ENCODE assay signal across 11 mouse cellular contexts in genomic region chr10:43739718-43740117, GRCm38 (mm10).
DNase-seq lines count a peak whose midpoint lies in the region; ATAC-seq and TF ChIP-seq lines count a peak whose summit lies in the region.
"Had no signal": no experiment of that assay in that cellular context is flagged by ENCODE, and none has a peak within 500 bp of the region (broad histone marks: within the 10 kb centered on the region; RNA-seq: fewer than 3 reads in every experiment).

No protein-coding gene starts in this region.

- peak overlapping the region; percentile 28; the same call in 1 of the 2 replicates for H3K4me2 ChIP-seq in embryonic facial prominence, embryonic 14.5 days (ENCODE audit: low read depth, low read length)
- no peak overlapping the region for H3K4me2 ChIP-seq in hindbrain, postnatal 0 days (ENCODE audit: low read depth, low read length)
- H3K4me2 ChIP-seq: liver, embryonic 13.5 days had no signal

- DNase-seq in layer of hippocampus, adult 2 months (ENCODE audit: low spot score in 2 of 2): no peak
- DNase-seq in layer of hippocampus, postnatal 36 days: no peak
- no peak for DNase-seq in embryonic facial prominence, embryonic 14.5 days (ENCODE audit: low spot score)
- DNase-seq in hindbrain, postnatal 0 days (ENCODE audit: low spot score): no peak
- peak; percentile 25 to 49 for DNase-seq in thymus, adult 18-20 months
- DNase-seq in spleen, postnatal 10 days (ENCODE audit: low spot score in 2 of 2): no peak
- DNase-seq in right cerebral cortex, adult 2 months (ENCODE audit: low spot score in 2 of 2): no peak
- DNase-seq: kidney, adult 11 months; liver, embryonic 13.5 days had no signal

- WGBS in embryonic facial prominence, embryonic 14.5 days: 36% methylated on average over 7 of the region's 8 CpGs
- 36% methylated on average over 8 of the region's 8 CpGs for WGBS in hindbrain, postnatal 0 days

- ATAC-seq in embryonic facial prominence, embryonic 14.5 days (ENCODE audit: low read depth): 0 out of 2 replicates have a peak, but pooled peaks have one; percentile 25
- no peak; the same call in 1 of the 2 replicates for ATAC-seq in hindbrain, postnatal 0 days
- ATAC-seq in granulocyte monocyte progenitor cell, adult 5-6 weeks (replicated peaks; ENCODE audit: poor library complexity, severe bottlenecking): no peak

- no peak overlapping the region for H3K9ac ChIP-seq in embryonic facial prominence, embryonic 14.5 days (ENCODE audit: low read depth, low read length)
- no peak overlapping the region for H3K9ac ChIP-seq in hindbrain, postnatal 0 days (replicated peaks; ENCODE audit: low read length)
- H3K9ac ChIP-seq: embryonic facial prominence, embryonic 15.5 days had no signal

- H3K36me3 ChIP-seq in embryonic facial prominence, embryonic 14.5 days (ENCODE audit: control insufficient read depth, insufficient read depth, low read length): no peaks in the 10 kb centered on the region
- H3K36me3 ChIP-seq in hindbrain, postnatal 0 days (ENCODE audit: insufficient read depth, low read length): no peaks in the 10 kb centered on the region
- H3K36me3 ChIP-seq: embryonic facial prominence, embryonic 15.5 days; liver, embryonic 13.5 days had no signal

- no peaks in the 10 kb centered on the region for H3K27me3 ChIP-seq in embryonic facial prominence, embryonic 14.5 days (replicated peaks; ENCODE audit: control insufficient read depth, insufficient read depth, low read length)
- H3K27me3 ChIP-seq in hindbrain, postnatal 0 days (ENCODE audit: insufficient read depth, low read length): no peaks in the 10 kb centered on the region
- H3K27me3 ChIP-seq: embryonic facial prominence, embryonic 15.5 days; liver, embryonic 13.5 days had no signal

- no peak for TF ChIP-seq CTCF in layer of hippocampus, adult 2 months (conservative IDR thresholded peaks at IDR 0.05)
- TF ChIP-seq CTCF in hindbrain, postnatal 0 days (IDR thresholded peaks at IDR 0.05; ENCODE audit: low read depth): no peak

- H3K4me3 ChIP-seq in layer of hippocampus, adult 2 months: no peak overlapping the region
- no peak overlapping the region for H3K4me3 ChIP-seq in embryonic facial prominence, embryonic 14.5 days (ENCODE audit: low read depth, low read length)
- no peak overlapping the region for H3K4me3 ChIP-seq in hindbrain, postnatal 0 days (ENCODE audit: low read length)
- H3K4me3 ChIP-seq: embryonic facial prominence, embryonic 15.5 days; liver, embryonic 13.5 days had no signal

- peaks cover 22% of the 10 kb centered on the region for H3K4me1 ChIP-seq in embryonic facial prominence, embryonic 14.5 days (ENCODE audit: control insufficient read depth, insufficient read depth, low read length)
- H3K4me1 ChIP-seq in hindbrain, postnatal 0 days (ENCODE audit: insufficient read depth, low read length): peaks cover 8% of the 10 kb centered on the region; the same call in 1 of the 2 replicates

- no peaks in the 10 kb centered on the region for H3K9me3 ChIP-seq in embryonic facial prominence, embryonic 14.5 days (ENCODE audit: control insufficient read depth, low read length)
- H3K9me3 ChIP-seq in hindbrain, postnatal 0 days (ENCODE audit: low read length): no peaks in the 10 kb centered on the region
- H3K9me3 ChIP-seq: embryonic facial prominence, embryonic 15.5 days; liver, embryonic 13.5 days had no signal

- peak overlapping the region; percentile 74; the same call in 1 of the 2 replicates for H3K27ac ChIP-seq in layer of hippocampus, adult 2 months
- H3K27ac ChIP-seq in embryonic facial prominence, embryonic 14.5 days (replicated peaks; ENCODE audit: low read depth, low read length): peak overlapping the region; percentile 75; the same call in 1 of the 2 replicates
- peak overlapping the region; percentile 73; the same call in 1 of the 2 replicates for H3K27ac ChIP-seq in hindbrain, postnatal 0 days
- H3K27ac ChIP-seq: liver, embryonic 13.5 days had no signal

Comparison
In these comparisons a context has a peak if more than half of its experiments do, and no peak if none do; other contexts are left out.
1. DNase-seq: peak in thymus, adult 18-20 months (2 of 2); none in layer of hippocampus, adult 2 months (0 of 2), layer of hippocampus, postnatal 36 days (0 of 2), embryonic facial prominence, embryonic 14.5 days (single experiment), hindbrain, postnatal 0 days (single experiment), spleen, postnatal 10 days (0 of 2) and right cerebral cortex, adult 2 months (0 of 2).
2. Peak in every context shown above with its lines, with median percentiles within 50 percentile points of each other: H3K27ac ChIP-seq.